Mouse (Mus musculus) stomach, postnatal 0 days (tissue): ENCODE results near the gene Tgfbr2. TPM values are rescaled to one million over a fixed set of nuclear protein-coding genes. Genes with fewer than 3 reads are reported as not detected.

Experiments
- ATAC-seq: fragments of 200-750 bp; cut with Nextera tagmentation; 2 replicates; pipeline ENCODE4 v1.8.0; 2017; ENCODE audit not compliant: low FRiP score, low TSS enrichment
- DNase-seq: peaks from one replicate; pipeline ENCODE4 v3.0.0-alpha.2; 2016; ENCODE audit warnings: low spot score
- H3K27ac ChIP-seq: fragments of 300-500 bp; sonication (generic); replicated peaks from 2 replicates; pipeline ENCODE4 v1.5.1; 2014; ENCODE audit warnings: mild to moderate bottlenecking, control low read depth
- H3K27me3 ChIP-seq: fragments of 300-500 bp; sonication (generic); 2 replicates; pipeline ENCODE4 v1.6.1; 2014; ENCODE audit warnings: low read length; ENCODE audit not compliant: control insufficient read depth, insufficient read depth
- H3K36me3 ChIP-seq: fragments of 300-500 bp; sonication (generic); 2 replicates; pipeline ENCODE4 v1.6.1; 2014; ENCODE audit warnings: low read length, mixed read lengths; ENCODE audit not compliant: control insufficient read depth, insufficient read depth
- H3K4me1 ChIP-seq: fragments of 300-500 bp; sonication (generic); replicated peaks from 2 replicates; pipeline ENCODE4 v1.6.1; 2014; ENCODE audit warnings: antibody characterized with exemption; ENCODE audit not compliant: control insufficient read depth, insufficient read depth
- H3K4me2 ChIP-seq: fragments of 300-500 bp; sonication (generic); replicated peaks from 2 replicates; pipeline ENCODE4 v1.6.1; 2014; ENCODE audit warnings: low read depth, mild to moderate bottlenecking, control low read depth, moderate library complexity
- H3K4me3 ChIP-seq: fragments of 300-500 bp; sonication (generic); 2 replicates; pipeline ENCODE4 v1.5.1; 2014; ENCODE audit warnings: low read depth, low read length, control low read depth
- H3K9ac ChIP-seq: fragments of 300-500 bp; sonication (generic); 2 replicates; pipeline ENCODE4 v1.6.1; 2014; ENCODE audit warnings: mild to moderate bottlenecking, low read length, control low read depth, mixed read lengths
- H3K9me3 ChIP-seq: fragments of 300-500 bp; sonication (generic); 2 replicates; pipeline ENCODE4 v1.6.1; 2016; ENCODE audit warnings: low read length; ENCODE audit not compliant: control insufficient read depth
- CTCF ChIP-seq: IDR thresholded peaks from 2 replicates; pipeline ENCODE4 v1.5.1; 2016; ENCODE audit warnings: antibody characterized with exemption, low read depth, mild to moderate bottlenecking, moderate library complexity
- EP300 ChIP-seq: optimal IDR thresholded peaks from 2 replicates; pipeline ENCODE3; 2016; ENCODE audit warnings: antibody characterized with exemption
- WGBS: fragments of 180-500 bp; shearing (Covaris S2); extraction: QIAGEN DNeasy Blood & Tissue Kit; methylation state at CpG from one replicate; pipeline ENCODE4 v1.1.7; 2014; 5-methylcytosine and 5-hydroxymethylcytosine counted together
- polyA plus RNA-seq: library from polyadenylated mRNA; unstranded; fragments of >200 nt; fragmentation: Nextera tagmentation; extraction: Ambion mirVana; gene quantifications from 2 replicates; pipeline ENCODE4 v1.2.1, GENCODE M21; 2015

Tgfbr2 gene
- polyA plus RNA-seq, 1 experiment from 2014 or later, result 16.8 TPM

DNA sequence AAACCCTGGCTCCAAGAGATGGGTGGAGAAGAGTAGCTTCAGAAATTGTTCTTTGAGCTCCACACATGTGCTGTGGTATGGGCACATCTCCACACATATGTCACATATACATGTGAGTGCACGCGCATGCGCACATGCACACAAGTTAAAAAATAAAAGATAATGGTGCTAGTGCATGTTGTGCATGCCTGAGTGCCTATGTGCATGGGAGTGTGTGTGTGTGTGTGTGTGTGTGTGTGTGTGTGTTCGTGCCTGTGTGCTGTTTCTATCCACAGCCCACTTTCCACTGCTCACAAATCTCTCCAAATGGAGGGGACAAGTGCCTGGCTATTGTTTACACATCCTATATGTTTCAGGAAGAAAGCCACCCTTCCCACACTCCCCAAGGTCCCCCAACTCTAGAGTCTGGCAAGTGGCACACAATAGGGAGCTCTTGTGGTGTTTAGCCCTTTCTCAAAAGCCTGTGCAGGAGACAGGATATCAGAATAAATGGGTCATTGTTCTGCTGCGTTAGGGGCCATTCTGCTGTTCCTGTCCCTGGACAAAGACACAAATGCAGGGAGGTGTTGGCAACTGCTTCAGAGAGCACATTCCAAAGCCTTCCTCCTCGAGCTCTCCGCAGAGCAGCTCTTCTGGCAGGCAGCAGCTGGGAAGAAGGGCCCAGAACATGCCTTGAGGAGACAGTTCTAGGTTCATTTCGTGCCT is 37.9 kb upstream of the Tgfbr2 start:
- WGBS, result 58% methylated on average over 8 of the region's 8 CpGs
- Histone ChIP-seq H3K36me3 (no peaks in the 10 kb centered on the region), H3K27me3 (no peaks in the 10 kb centered on the region), H3K27ac (no peak overlapping the region), H3K4me2 (no peak overlapping the region), H3K4me3 (no peak overlapping the region), H3K4me1 (no peaks in the 10 kb centered on the region), H3K9me3 (no peaks in the 10 kb centered on the region), H3K9ac (no peak overlapping the region)
- no peak for DNase-seq
- TF ChIP-seq EP300, result no peak
- no peak for TF ChIP-seq CTCF
- ATAC-seq, result no peak

GRCm38 (mm10) chr9:116212069-116212468 is 36.9 kb upstream of the Tgfbr2 start:
- Histone ChIP-seq H3K27me3 (no peaks in the 10 kb centered on the region), H3K9ac (no peak overlapping the region), H3K27ac (no peak overlapping the region), H3K4me3 (no peak overlapping the region), H3K4me1 (no peaks in the 10 kb centered on the region), H3K9me3 (no peaks in the 10 kb centered on the region), H3K36me3 (no peaks in the 10 kb centered on the region), H3K4me2 (no peak overlapping the region)
- no peak for TF ChIP-seq EP300
- no peak for TF ChIP-seq CTCF
- ATAC-seq (no peak), DNase-seq (no peak)
- 78% methylated on average over 12 of the region's 12 CpGs for WGBS

DNA sequence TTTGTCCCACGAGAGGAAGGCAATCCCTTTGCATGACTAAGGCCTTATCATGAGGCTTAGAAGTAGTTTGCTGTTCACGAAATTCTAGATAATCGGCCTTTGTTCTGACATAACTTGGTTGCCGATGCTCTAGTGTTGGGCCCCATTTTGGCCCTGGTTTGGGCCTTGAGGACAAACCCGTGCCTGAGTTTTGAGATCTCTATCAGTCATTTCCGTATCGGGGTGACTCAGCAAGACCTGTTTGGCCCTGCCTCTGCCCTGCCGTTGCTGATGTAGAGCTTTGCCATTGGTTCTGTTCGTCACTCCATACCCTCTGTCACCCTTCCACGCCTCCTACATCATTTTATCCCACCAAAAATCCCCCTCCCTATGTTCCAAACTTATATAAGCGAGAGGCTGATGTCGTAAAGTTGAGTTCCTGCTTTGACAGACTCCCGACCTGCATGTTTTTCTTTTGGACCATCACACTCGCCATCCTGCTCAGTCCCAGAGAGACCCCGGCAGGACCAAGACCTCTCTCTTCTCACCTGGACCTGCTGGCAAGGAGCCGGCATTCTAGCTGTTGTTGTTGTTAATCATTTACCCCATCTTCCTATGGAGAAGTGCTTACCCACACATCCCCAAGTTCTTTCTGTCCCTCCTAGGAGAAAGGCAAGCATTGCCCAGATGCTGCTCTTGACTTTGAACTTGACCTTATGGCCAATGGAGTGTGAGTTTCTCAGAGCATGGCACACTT is 33.2 kb upstream of the Tgfbr2 start:
- H3K9me3 ChIP-seq, result no peaks in the 10 kb centered on the region
- no peaks in the 10 kb centered on the region for H3K27me3 ChIP-seq
- no peak overlapping the region for H3K4me3 ChIP-seq
- peak; percentile 68 for ATAC-seq
- H3K4me1 ChIP-seq, result no peaks in the 10 kb centered on the region
- no peak overlapping the region for H3K4me2 ChIP-seq
- H3K36me3 ChIP-seq, result no peaks in the 10 kb centered on the region
- peak overlapping the region; percentile 40; the same call in 1 of the 2 replicates for H3K27ac ChIP-seq
- peak; percentile 41 for DNase-seq
- WGBS, result 69% methylated on average over 16 of the region's 16 CpGs
- H3K9ac ChIP-seq, result no peak overlapping the region
- TF ChIP-seq CTCF (no peak), EP300 (no peak)

- no peak for ATAC-seq
- WGBS, result 68% methylated on average over 2 of the region's 2 CpGs
- H3K9ac ChIP-seq, result no peak overlapping the region
- H3K4me1 ChIP-seq, result no peaks in the 10 kb centered on the region
- H3K4me2 ChIP-seq, result no peak overlapping the region
- no peaks in the 10 kb centered on the region for H3K27me3 ChIP-seq
- no peak overlapping the region for H3K27ac ChIP-seq
- TF ChIP-seq CTCF, result no peak
- no peak for TF ChIP-seq EP300
- H3K4me3 ChIP-seq, result no peak overlapping the region
- H3K36me3 ChIP-seq, result no peaks in the 10 kb centered on the region
- DNase-seq, result no peak
- H3K9me3 ChIP-seq, result no peaks in the 10 kb centered on the region
Observed at GRCm38 (mm10) chr9:116206901-116207300, 31.7 kb upstream of the Tgfbr2 start.

GRCm38 (mm10) chr9:116203675-116204074 is 28.5 kb upstream of the Tgfbr2 start:
- Histone ChIP-seq H3K4me1 (no peaks in the 10 kb centered on the region), H3K27ac (no peak overlapping the region), H3K4me3 (no peak overlapping the region), H3K27me3 (no peaks in the 10 kb centered on the region), H3K36me3 (no peaks in the 10 kb centered on the region), H3K9ac (no peak overlapping the region), H3K4me2 (no peak overlapping the region), H3K9me3 (no peaks in the 10 kb centered on the region)
- 77% methylated on average over 1 of the region's 1 CpGs for WGBS
- ATAC-seq (no peak), DNase-seq (no peak)
- TF ChIP-seq CTCF (no peak), EP300 (no peak)

- Histone ChIP-seq H3K36me3 (no peaks in the 10 kb centered on the region), H3K9ac (no peak overlapping the region), H3K9me3 (no peaks in the 10 kb centered on the region), H3K27me3 (no peaks in the 10 kb centered on the region), H3K4me3 (no peak overlapping the region), H3K4me2 (no peak overlapping the region), H3K27ac (no peak overlapping the region), H3K4me1 (0 out of 2 replicates have a peak, but pooled peaks cover 3% of the 10 kb centered on the region)
- TF ChIP-seq CTCF (no peak), EP300 (no peak)
- DNase-seq, result peak; percentile 45
- WGBS, result 27% methylated on average over 9 of the region's 9 CpGs
- ATAC-seq, result peak; percentile 69
Observed at GRCm38 (mm10) chr9:116199127-116199526, 24.0 kb upstream of the Tgfbr2 start.
